Mouse (Mus musculus) spleen, postnatal 4 days (tissue): ENCODE data around the gene Etv1.
"Not testable (repeated sequence)": the region's sequence is repeated elsewhere in the genome, so short reads cannot be mapped to it uniquely, and the experiment has no call there.

Source experiments
- DNase-seq, 2 experiments: peaks; one replicate each; pipeline ENCODE4 v3.0.0; 2022; ENCODE audit warnings: low spot score in 2 of 2

The Etv1 gene

DNA sequence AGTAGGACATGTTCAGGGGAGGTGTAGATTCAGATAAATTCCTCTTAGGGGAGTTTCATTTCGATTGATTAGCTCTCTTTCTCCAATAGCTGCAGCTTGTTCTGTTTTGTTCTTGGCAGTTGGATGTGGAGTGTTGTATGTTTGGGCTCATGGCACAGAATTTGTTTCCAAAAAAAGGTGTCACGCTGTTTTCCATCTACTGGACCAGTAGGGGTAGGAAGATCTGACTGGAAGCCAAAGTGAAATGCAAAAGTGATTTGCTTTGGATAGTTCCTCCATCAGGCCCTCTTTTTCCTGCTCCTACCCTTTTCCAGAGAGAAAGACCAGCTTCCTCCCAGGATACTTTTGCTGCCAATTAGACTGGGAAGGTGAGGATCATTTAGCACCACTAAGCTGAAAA, 39.1 kb downstream of the Etv1 start:
- DNase-seq = no peak

DNA sequence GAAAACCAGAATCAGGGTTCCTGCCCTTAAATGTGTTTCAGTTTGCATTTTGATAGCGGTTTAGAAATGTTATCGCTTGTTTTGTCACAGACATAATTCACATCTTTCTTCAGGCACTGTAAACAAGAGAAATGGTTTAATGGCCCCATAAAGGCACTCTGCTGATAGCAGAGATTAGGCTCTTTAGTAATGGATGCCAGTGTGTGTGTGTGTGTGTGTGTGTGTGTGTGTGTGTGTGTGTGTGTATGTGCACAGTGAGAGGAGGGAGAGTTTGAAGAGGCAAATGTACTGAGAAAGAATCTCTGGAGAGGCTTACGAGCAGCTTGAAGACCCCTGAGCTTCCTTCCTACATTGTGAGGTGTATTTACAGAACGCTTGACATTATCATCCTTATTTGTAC, 41.5 kb downstream of the Etv1 start:
- DNase-seq = no peak

DNA sequence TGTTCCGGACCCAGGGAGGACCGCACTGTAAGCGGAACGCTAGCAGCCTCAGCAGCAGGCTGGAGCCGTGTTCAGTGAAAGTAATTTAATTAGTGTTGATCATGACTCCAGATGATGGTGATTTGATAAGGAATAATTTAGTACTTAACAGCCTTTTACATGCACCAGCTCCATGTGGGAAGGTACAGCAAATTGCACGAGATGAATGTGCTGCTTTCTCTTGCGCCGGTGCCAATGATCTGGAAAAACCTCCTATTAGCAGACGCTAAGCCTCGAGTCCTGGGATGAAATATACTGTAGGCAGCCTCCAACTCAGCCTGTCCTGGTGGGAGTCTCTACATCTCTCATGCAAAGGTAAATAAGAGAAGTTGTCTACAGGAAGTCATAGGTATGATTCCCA, 45.2 kb downstream of the Etv1 start:
- DNase-seq = no peak

DNA sequence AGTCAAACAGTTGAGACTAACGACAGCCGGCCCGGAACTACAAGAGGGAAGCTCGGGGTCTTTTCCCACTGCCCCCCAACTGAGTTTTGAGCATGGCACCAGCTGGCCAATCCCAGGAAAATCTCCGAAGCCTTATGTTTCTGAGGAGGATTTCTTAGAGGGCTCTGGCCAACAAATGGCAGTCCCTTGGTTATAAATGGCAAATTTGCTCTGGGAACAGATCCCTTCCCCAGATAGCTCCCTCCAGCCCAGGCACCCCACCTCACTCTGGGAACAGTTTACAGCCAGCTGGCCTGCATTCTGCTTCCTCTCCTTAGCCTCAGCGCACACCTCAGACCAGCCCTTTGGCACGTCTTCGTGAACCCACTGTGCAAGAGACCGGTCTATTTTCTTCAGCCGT, 53.8 kb downstream of the Etv1 start:
- DNase-seq = no peak

DNA sequence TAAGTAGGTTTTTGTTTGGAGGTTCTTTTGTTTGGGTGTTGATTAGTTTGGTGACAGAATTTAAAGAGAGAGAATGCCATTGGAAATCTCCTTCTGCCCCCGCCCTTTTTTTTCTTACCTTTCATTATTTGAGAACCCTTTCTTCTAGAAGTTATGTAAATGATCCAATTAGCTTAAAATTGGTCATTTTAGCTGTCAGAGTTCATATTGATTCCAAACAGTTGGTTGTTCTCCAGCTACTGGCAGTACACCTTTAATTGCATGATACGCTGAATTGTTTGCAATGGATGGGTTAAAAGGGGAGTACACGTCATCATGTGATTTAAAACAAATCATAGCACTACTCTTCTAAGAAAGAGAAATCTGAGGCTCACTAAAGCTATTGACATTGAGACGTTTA, 55.4 kb downstream of the Etv1 start:
- no peak for DNase-seq

DNA sequence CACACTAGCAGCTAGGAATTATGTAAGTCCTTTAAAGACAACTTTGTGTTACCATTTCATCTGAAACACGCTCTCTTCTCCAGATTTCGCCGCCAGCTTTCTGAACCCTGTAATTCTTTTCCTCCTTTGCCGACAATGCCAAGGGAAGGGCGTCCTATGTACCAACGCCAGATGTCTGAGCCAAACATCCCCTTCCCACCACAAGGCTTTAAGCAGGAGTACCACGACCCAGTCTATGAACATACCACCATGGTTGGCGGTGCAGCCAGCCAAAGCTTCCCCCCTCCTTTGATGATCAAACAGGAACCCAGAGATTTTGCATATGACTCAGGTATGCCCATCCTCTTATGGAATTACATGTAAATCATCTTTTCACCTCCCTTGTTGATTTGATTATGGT, 55.8 kb downstream of the Etv1 start:
- not testable (repeated sequence) for DNase-seq

DNA sequence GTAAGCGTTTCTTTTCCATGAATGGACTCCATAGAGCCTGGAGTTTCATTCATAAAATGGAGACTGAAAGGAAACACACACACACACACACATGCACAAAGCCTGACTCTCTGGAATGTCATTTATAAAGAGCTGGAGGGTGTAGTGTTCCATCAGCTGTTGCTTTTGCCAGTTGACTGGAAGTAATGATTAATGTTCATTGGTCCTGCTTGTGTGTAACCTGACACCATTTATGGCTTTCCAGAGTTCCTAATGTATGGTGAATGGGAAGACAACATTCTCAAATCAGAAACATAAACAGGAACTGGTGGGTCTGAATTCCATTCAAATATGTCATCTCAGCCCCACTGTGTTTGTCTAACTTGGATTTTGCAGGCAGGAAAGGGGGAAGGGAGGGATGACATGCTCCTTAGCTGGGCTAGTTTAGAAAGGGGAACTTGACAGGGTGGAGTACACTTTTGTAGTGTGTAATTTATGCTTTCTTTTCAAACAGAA, 64.7 kb downstream of the Etv1 start:
- DNase-seq = no peak

DNA sequence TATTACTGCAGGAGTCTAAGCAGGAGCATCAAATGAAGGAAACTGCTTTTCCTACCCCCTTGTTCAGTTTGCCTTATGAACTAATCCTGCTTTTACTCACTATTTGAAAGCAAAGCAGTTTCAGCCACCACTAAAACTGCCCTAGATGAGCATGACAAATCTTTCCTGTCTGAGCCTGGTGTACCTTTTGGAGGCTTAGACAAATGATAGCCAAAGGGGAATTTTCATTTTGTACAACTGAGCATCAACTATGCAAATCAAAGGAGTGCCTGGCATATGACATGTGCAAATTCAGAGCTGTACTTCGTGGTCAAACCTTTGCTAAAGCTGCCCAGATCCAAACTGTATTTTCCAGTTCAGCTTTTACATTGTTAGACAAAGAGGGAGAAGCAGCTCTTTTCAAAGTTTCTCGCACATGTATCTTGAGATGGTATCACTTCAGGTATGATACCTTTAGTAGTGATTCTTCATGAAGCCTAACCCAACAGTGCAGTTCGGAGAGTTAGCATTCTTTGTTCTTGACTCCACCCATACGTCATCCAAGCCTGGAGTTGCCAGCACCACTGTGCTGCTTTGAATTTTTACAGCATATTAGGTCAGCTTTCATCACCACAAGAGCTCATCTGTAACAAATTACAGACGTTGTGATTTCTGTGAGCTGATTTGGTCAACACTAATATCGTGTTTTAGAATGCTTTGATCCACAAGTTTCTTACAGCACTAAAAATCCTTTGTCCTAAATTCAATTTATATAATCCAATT, 68.5 kb downstream of the Etv1 start:
- no peak for DNase-seq

DNA sequence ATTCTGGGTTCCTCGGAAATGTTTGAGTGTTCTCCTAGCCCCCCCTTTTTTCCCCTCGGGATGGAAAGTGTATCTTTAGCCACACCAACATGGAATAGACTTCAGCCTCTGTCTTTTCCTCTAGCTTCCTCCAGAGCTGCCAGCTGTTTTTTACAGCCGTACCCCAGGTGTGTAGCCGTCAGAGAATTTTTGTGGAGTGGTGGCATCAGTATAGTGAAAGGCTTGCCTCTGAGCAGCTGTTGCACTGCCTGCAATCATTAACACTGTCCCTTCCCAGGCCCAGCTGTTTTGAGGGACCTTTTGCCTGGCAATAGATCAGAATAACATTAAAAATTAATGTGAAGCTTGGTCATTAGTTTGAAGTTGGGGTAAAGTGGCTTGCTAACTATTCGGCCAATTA, 70.8 kb downstream of the Etv1 start:
- no peak for DNase-seq

DNA sequence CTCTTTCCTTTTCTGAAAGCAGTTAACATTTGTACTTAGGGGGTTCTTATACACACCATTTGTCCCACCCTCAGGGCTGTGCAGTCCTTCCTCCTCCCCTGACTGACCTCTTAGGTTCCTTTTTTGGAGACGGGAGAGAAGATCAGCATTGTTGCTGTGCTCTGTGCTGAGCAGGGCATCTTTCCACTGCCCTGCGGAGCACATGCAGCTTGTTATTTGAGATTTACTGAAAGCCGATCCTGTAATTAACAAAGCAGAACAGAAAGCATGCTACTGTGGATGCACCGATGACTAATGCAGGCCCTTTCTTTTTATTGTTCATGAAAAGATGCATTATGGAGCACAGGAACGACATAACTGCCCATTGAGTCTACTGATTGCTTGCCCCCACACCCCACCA, 75.1 kb downstream of the Etv1 start:
- no peak for DNase-seq

DNA sequence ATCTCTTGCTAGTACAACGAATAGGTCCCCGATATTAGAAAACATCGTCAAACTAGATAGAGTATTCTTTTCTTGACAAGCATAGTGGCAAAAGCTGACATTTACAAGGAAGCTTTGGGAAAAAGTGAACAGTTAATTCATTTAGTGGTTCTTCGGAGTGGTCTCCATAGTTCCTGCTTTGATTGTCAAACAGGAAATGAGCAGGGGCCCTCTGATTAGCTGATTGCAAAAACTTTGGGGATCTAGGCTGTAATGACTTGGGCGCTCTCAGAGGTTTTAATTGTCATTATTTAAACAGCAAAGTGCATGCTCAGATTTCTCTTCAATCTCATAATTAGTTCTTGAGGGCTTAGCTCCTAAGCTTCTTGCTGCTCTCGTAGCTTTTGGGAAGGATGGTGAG, 75.6 kb downstream of the Etv1 start:
- no peak for DNase-seq

DNA sequence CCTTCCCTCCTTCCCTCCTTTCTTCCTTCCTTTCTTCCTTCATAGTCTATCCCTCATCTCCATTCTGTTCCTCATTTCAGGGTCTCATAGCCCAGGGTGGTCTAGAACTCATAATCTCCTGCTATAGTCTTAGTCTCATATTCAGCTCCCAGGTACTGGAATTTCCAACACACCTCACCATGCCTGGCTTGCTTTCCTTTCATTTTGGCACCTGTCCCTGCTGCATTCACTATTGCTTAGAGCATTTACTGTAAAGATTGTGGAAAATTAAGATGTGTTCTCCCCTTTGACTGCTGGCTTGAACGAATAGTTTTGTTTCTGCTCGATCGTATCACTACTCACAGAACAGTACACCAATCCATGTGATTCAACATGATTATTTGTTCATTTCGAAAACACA, 80.5 kb downstream of the Etv1 start:
- no peak for DNase-seq

DNA sequence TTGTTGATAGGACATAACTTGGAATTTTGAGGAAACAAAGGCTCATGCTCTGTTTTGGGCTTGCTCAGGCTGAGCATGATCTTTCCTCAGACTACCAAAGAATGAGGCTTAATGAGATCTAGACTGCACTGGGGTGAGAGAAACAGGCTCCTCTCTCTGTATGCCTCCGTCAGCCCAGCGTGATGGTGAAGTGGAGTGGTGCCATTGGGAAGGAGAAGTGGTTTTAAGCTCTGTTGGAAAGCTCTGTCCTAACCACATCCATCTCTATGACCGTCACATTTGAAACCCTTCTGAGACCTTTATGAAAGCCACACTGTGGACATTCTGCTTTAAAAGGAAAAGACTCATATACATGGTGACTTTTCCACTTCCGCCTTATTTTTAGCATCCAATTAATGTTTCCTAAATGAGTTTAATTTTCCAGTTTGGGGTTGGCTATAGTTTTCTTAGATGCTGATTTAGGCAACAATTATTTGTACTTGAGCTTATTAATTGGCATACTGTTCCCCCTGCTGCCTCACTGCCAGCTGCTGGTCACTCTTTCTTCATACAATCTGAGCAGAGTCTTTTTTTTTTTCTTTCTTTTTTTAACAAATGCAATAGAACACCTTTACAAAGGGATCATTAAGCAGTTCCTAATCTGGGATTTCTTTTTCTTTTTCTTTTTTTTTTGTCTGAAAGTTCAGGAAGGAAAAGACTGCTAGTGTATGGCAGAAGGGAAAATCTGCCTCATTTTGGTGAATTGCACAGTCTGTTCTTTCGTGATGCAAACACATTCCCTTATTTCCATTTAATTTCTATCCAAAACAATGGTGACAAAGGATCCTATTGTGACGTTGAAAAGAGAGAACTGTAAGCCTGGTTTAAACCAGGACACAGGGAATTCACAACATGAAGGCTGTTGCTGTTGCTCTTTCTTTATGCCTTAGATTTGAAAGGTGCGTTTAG, 81.3 kb downstream of the Etv1 start:
- DNase-seq = no peak

DNA sequence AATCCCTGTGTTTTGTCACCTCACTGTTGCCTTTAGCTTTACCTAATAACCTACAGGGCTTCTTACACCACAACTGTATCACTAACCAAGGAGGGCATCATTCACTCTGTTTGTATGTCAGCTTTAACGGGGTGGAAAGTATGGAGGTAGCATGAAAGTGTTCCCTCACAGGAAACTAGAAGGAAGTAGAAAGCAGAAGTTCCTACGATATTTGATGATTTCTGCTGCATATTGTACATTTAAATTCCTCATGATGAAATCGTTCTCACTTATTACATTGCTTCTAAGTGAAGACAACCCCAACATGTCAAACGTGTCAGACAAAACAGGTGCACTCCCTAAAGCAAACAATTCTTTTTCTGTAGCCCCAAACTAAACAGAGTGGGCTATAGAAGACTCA, 84.2 kb downstream of the Etv1 start:
- no peak for DNase-seq

DNA sequence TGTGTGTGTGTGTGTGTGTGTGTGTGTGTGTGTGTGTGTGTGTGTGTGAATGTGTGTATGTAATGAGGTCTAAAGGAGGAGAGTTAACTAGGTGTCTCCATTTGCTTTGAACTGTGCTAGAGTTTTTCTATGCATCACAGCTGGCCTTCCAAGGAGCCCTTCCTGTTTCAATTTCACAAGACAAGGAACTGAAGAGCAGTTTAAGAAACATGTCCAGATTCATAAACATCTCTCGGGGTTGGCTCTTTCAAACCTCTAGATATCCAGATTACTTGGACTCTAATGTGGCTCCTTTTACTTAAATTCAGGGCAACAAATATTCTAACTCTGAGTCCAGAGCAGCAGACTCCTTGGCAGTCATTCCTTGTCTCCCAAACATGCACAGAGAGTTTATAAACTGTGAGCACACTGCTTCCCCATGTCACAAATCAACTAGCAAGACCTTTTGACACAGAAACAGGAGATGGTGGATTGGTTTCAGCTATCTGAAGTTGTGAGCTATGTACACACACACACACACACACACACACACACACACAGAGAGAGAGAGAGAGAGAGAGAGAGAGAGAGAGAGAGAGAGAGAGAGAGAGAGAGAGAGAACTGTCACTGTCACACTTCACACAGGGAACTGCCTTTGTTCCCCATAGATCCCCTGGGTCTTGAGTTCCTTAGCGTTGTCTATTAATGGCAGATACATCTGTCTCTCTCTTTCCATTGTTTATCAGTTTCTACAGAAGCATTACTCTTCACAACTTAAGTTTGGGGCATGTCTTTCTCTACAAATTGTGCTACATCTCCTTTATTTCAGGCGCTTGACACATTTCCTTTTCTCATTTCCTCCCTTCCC, 85.0 kb downstream of the Etv1 start:
- DNase-seq = no peak

DNA sequence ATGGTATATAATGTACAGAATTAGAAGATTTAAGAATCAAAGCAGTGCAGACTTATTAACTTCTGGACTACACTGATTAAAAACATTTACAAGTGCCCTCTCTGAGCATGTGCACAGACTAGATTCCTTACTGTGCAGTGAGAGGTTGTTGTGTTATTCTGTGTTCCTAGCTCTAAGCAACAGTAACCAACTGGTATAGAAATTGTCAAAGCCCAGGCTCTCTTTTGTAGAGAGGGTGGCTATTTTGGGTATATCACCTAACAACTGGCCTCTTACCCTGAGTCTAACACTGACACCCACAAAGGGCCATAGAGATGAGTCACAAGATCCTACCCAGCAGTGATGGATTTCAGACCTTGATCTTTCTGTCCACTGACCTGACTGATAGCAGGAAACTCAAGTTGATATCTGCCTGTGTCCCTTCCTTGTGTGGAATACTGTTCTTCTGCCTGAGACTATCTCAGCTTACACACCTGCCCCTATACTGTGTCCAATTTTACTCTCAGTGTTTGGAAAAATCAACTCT, 95.4 kb downstream of the Etv1 start:
- no peak for DNase-seq

DNA sequence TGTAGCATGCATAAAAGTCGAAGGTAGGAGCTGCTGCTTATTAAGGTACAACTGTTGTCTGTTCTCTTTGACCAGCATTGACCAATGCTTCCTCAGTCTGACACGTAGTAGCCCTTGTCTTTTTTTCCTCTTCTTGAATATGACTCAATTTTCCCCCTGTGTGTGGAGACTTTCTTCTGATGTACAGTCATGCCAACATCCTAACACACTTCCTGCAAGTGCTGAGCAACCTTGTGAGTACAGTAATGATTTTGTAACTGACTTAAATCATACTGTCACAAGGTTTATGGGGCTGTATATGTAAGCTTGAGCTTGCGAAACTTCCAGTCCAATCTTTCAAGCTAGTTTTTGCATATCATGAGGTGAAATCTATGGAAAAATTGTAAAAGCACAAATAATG, 125.3 kb downstream of the Etv1 start:
- no peak for DNase-seq

DNA sequence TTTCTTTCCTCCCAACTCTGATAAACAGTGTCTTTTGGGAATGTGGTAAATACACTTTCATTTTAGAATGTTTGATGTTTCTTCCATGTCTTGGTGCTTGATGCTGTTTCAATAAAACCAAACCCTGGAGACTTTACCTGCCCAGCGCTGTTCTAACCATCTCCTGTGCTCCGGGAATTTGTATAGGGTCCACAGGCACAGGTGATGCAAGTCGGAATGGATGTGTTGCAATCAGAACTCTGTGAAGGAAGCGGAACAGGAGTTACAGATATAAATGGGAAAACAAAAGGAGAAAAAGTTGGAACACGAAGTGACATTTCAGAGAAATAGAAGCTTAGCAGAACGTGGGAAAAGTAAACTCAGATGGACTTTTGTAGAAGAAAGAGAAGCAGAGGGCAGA, 127.1 kb downstream of the Etv1 start:
- DNase-seq = no peak

DNA sequence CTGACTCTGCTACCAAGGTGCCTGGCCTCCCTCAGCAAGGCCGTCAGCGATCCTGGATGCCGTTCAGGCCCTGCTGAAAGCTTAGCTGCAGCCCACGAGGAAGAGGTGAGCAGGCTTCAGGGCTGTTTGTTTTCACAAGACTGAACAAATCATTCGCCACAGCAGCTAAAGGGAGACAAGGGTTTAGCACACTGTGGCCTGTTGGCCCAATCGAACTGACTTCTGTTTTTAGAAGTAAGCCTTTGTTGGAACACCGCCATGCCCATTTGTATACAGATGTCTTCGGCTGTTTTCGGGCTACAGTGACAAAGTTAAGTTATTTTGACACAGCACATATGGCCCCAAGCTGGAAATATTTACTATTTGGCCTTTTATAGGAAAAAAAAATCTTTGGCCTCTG, 127.6 kb downstream of the Etv1 start:
- DNase-seq = no peak

DNA sequence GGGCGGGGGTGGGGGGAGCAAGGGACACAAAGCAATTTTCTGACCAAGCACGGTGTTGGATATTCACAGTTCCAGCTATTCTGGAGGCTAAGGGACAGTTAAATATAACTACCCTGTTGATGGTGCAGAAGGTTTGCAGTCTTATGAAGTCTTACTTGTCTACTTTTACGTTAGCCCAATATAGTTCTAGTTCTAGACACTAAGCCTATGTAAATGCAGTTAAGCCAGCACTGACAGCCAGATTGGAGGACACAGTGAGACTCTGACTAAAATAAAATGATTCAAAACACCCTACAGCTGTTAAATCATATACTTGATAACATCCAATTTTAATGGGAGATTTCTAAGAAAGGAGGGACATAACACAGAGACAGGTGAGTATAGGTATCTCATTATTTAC, 129.8 kb downstream of the Etv1 start:
- DNase-seq = no peak
